Mouse (Mus musculus) bone marrow macrophage, adult 2 months (primary cell): ENCODE measurements around the gene Grn.

Source experiments
- CTCF ChIP-seq: IDR thresholded peaks from 2 replicates; pipeline ENCODE4 v1.5.1; 2012; ENCODE audit warnings: low read depth, mild to moderate bottlenecking, low read length, moderate library complexity
- POLR2A ChIP-seq: IDR thresholded peaks from 2 replicates; pipeline ENCODE4 v1.6.1; 2012; ENCODE audit warnings: mild to moderate bottlenecking, low read depth, low read length, borderline replicate concordance

- TF ChIP-seq POLR2A (no peak), CTCF (no peak)
These were observed 25.8 kb downstream of the Grn start for GRCm38 (mm10) chr11:102455740-102456396.
